Mouse (Mus musculus) midbrain, embryonic 16.5 days (tissue): ENCODE measurements at regions not wholly inside any gene's neighbourhood (a gene's known extent, or its start where the extent isn't known, plus 50 kb on each side); places are given as distances from the start of the nearest gene placed in this dataset.

Experiments used
- ATAC-seq: fragments of 200-750 bp; cut with Nextera tagmentation; 2 replicates; pipeline ENCODE4 v1.8.0; 2017; ENCODE audit warnings: moderate TSS enrichment
- H3K27ac ChIP-seq: fragments of 300-500 bp; sonication (generic); 2 replicates; pipeline ENCODE4 v1.5.1; 2014; ENCODE audit warnings: mild to moderate bottlenecking, low read length, mixed read lengths
- H3K27me3 ChIP-seq: fragments of 300-500 bp; sonication (generic); 2 replicates; pipeline ENCODE4 v1.6.1; 2014; ENCODE audit warnings: low read depth, low read length, mixed read lengths; ENCODE audit not compliant: control insufficient read depth, insufficient read depth
- H3K36me3 ChIP-seq: fragments of 300-500 bp; sonication (generic); 2 replicates; pipeline ENCODE4 v1.6.1; 2014; ENCODE audit warnings: mild to moderate bottlenecking, low read length, moderate library complexity, mixed read lengths; ENCODE audit not compliant: control insufficient read depth, insufficient read depth
- H3K4me1 ChIP-seq: fragments of 300-500 bp; sonication (generic); 2 replicates; pipeline ENCODE4 v1.6.1; 2014; ENCODE audit warnings: mild to moderate bottlenecking, low read length, mixed read lengths; ENCODE audit not compliant: control insufficient read depth, insufficient read depth
- H3K4me2 ChIP-seq: fragments of 300-500 bp; sonication (generic); 2 replicates; pipeline ENCODE4 v1.6.1; 2014; ENCODE audit warnings: mild to moderate bottlenecking, low read length, mixed read lengths
- H3K4me3 ChIP-seq: fragments of 300-500 bp; sonication (generic); 2 replicates; pipeline ENCODE4 v1.5.1; 2014; ENCODE audit warnings: low read depth, mild to moderate bottlenecking, low read length, moderate library complexity, mixed read lengths
- H3K9ac ChIP-seq: fragments of 300-500 bp; sonication (generic); 2 replicates; pipeline ENCODE4 v1.6.1; 2014; ENCODE audit warnings: low read depth, low read length, mixed read lengths
- H3K9me3 ChIP-seq: fragments of 300-500 bp; sonication (generic); replicated peaks from 2 replicates; pipeline ENCODE4 v1.6.1; 2014; ENCODE audit warnings: mild to moderate bottlenecking, low read length, mixed read lengths; ENCODE audit not compliant: control insufficient read depth, poor library complexity, severe bottlenecking
- WGBS: fragments of 180-500 bp; shearing (Covaris S2); extraction: QIAGEN DNeasy Blood & Tissue Kit; methylation state at CpG from one replicate; pipeline ENCODE4 v1.1.7; 2014; 5-methylcytosine and 5-hydroxymethylcytosine counted together

- H3K4me3 ChIP-seq = no peak overlapping the region
- 34% methylated on average over 8 of the region's 9 CpGs for WGBS
- no peak overlapping the region for H3K9ac ChIP-seq
- H3K36me3 ChIP-seq = no peaks in the 10 kb centered on the region
- no peaks in the 10 kb centered on the region for H3K9me3 ChIP-seq
- peaks cover 10% of the 10 kb centered on the region for H3K4me1 ChIP-seq
- H3K27me3 ChIP-seq = no peaks in the 10 kb centered on the region
- no peak overlapping the region for H3K27ac ChIP-seq
- no peak overlapping the region for H3K4me2 ChIP-seq
- ATAC-seq = no peak
Observed at GRCm38 (mm10) chr13:58476033-58476830, 73.1 kb upstream of the Hnrnpk start.

GRCm38 (mm10) chr13:58475495-58475894, 72.4 kb upstream of the Hnrnpk start:
- 45% methylated on average over 6 of the region's 6 CpGs for WGBS
- H3K4me3 ChIP-seq = no peak overlapping the region

GRCm38 (mm10) chr13:58472455-58472854, 69.3 kb upstream of the Hnrnpk start:
- Histone ChIP-seq H3K27me3 (no peaks in the 10 kb centered on the region), H3K36me3 (no peaks in the 10 kb centered on the region), H3K9me3 (no peaks in the 10 kb centered on the region), H3K4me2 (no peak overlapping the region), H3K9ac (no peak overlapping the region), H3K4me1 (peaks cover 10% of the 10 kb centered on the region), H3K27ac (no peak overlapping the region), H3K4me3 (no peak overlapping the region)
- 74% methylated on average over 14 of the region's 14 CpGs for WGBS
- ATAC-seq = no peak

More at GRCm38 (mm10) chr13:58475495-58475894, 72.4 kb upstream of the Hnrnpk start:
- peaks cover 10% of the 10 kb centered on the region for H3K4me1 ChIP-seq
- no peaks in the 10 kb centered on the region for H3K9me3 ChIP-seq
- H3K9ac ChIP-seq = no peak overlapping the region
- H3K4me2 ChIP-seq = no peak overlapping the region
- H3K27me3 ChIP-seq = no peaks in the 10 kb centered on the region
- H3K27ac ChIP-seq = no peak overlapping the region
- no peak for ATAC-seq
- H3K36me3 ChIP-seq = no peaks in the 10 kb centered on the region

DNA sequence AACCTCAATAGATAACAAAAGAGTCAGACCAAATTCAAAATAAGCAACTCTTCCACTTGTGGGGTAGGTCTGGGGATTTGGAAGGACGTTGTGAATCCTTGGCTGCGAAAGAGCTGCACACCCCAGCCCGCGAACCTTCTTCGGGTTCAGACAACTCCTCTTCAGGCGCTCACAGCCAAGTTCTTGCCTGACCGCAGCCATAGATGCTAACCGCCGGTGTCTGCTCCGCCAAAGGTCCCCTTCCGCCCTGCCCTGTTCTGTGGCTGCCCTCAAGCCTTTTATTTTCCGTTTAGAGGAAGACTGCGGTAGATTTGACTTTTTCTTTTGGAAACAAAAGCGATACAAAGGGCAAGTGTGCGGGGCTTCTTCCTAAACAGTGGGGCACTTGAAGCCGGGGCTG, 68.6 kb upstream of the Hnrnpk start:
- Histone ChIP-seq H3K4me3 (peak overlapping the region; percentile 28), H3K9me3 (no peaks in the 10 kb centered on the region), H3K36me3 (no peaks in the 10 kb centered on the region), H3K4me2 (peak overlapping the region; percentile 61), H3K27ac (no peak overlapping the region; the same call in 1 of the 2 replicates), H3K9ac (peak overlapping the region; percentile 33; the same call in 1 of the 2 replicates), H3K27me3 (no peaks in the 10 kb centered on the region), H3K4me1 (peaks cover 10% of the 10 kb centered on the region)
- WGBS = 4% methylated on average over 16 of the region's 16 CpGs
- ATAC-seq = no peak

- H3K36me3 ChIP-seq = no peaks in the 10 kb centered on the region
- no peak for ATAC-seq
- no peak overlapping the region for H3K4me2 ChIP-seq
- H3K4me1 ChIP-seq = peaks cover 21% of the 10 kb centered on the region
- 16% methylated on average over 6 of the region's 6 CpGs for WGBS
- H3K9ac ChIP-seq = no peak overlapping the region
- H3K4me3 ChIP-seq = no peak overlapping the region
- no peak overlapping the region for H3K27ac ChIP-seq
- H3K27me3 ChIP-seq = no peaks in the 10 kb centered on the region
- H3K9me3 ChIP-seq = no peaks in the 10 kb centered on the region
Observed at GRCm38 (mm10) chr13:58469731-58470130, 66.6 kb upstream of the Hnrnpk start.

DNA sequence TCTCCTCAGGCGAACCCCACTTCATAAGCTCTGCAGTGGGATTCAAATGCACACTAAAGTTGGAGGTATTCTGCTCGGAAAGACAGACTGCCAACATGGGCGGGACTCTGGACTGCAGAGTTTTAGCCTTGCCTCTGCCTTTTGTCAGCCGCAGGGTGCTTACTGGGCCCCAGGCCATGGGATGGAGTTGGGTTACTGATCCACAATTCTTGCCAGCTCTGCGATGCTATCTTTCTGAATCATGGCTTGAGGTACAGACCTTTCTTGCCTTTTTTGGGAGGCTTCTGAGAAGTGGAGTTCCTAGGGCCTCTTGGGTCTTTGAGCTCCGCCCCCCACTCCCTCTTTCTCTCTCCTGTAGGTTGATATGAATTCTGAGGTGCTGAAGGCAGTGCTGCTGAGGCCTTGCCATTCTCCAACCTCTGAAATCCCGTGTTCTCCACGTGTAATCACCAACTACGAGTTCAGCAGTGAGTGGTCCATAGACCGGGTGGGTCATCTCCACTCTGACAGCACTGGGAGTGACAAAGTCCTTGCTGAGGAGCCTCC, 64.0 kb upstream of the Hnrnpk start:
- no peaks in the 10 kb centered on the region for H3K36me3 ChIP-seq

DNA sequence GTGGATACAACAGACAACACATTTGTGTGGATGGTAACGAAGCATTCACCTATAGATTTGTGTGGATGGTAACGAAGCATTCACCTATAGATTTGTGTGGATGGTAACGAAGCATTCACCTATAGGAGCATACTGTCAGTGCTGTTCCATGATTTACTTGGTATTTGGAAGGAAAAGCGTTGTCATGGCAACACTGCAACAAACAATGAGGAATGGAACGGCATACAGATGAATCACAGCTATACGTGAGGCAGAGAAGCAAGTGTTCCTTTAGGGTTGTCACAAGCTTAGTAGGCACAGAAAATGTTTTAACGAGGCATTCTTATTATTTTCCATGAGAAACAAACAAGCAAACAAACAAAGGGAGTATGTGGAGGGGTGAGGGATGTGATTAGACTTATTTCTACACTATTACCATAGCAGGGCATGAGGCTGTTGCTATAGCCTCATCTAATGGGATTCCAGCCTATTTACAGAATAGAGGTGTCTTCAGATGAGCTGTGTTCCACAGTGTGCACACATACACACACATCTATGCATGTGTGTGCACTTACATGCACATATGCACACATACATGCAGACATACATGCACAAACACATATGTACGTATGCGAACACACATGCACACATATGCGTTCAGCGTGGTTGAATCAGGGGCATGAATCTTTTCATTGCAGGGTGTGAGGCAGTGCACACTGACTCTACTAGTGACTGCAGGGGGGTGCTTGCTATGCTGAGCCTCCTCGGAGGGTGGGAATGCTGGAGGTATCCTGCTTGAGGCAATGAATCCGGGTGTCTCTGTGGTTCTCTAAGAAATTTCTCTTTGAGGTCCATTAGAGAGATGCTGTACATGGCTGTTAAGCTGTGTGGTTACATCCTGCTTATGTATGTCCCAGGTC, 62.3 kb upstream of the Hnrnpk start:
- peak; percentile 86; the same call in 1 of the 2 replicates for ATAC-seq
- Histone ChIP-seq H3K27me3 (no peaks in the 10 kb centered on the region; the same call in 1 of the 2 replicates), H3K4me3 (no peak overlapping the region), H3K36me3 (no peaks in the 10 kb centered on the region), H3K9me3 (no peaks in the 10 kb centered on the region), H3K9ac (0 out of 2 replicates have a peak overlapping the region, but pooled peaks have one; percentile 14), H3K4me2 (no peak overlapping the region), H3K4me1 (peaks cover 11% of the 10 kb centered on the region), H3K27ac (peak overlapping the region; percentile 78)
- WGBS = 63% methylated on average over 13 of the region's 13 CpGs

More for the DNA sequence above, 64.0 kb upstream of the Hnrnpk start:
- Histone ChIP-seq H3K9ac (no peak overlapping the region), H3K27ac (no peak overlapping the region), H3K27me3 (no peaks in the 10 kb centered on the region; the same call in 1 of the 2 replicates), H3K9me3 (no peaks in the 10 kb centered on the region), H3K4me1 (peaks cover 18% of the 10 kb centered on the region), H3K4me3 (no peak overlapping the region), H3K4me2 (no peak overlapping the region)
- 85% methylated on average over 10 of the region's 10 CpGs for WGBS
- no peak for ATAC-seq
